Comparison of ENCODE assay signal across 8 mouse cellular contexts in the genomic region with DNA sequence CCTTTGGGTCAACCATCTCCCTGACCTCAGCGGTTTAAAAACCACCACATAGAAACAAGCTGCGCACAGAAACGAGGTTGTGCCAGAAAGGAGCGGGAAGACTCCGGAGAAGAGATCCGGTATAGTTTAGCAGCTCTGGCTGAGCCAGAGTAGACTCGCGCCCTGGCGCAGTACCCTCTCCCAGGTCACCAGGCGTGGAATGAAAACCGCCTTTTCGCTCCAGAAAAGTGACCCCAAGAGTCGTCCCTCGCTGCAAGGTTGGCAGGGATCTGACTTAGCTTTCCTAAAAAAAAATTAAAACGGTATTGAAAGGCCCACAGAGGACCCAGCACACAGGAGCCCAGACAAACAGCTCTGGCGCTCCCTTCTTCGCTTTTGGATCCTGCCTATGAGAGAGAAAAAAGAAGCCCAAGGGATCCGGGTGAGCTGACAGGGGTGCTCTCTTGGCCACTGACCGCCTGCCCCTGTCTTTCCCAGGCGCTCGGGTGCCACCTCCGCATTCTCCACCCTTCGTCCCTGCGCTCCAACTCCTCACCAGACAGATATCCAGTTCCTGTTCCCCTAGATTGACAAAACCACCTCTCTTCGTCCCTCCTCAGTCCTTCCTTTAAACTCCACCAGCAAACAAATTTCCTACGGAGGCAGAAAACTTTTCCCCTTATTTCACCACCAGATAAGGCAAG. TPM values are rescaled to one million over a fixed set of nuclear protein-coding genes. Genes with fewer than 3 reads are reported as not detected.
A peak's percentile ranks its signal among the peaks of the same experiment; 100 is the strongest.
DNase-seq lines count a peak whose midpoint lies in the region; ATAC-seq and TF ChIP-seq lines count a peak whose summit lies in the region.

No protein-coding gene starts in this region.

- no peak for ATAC-seq in heart, postnatal 0 days (ENCODE audit: insufficient read depth, low read depth)
- ATAC-seq in limb, embryonic 11.5 days (ENCODE audit: insufficient number of reproducible peaks, low FRiP score, low TSS enrichment, low read depth), result no peak
- peak; percentile 43; the same call in 1 of the 2 replicates for ATAC-seq in neural tube, embryonic 12.5 days (ENCODE audit: low FRiP score, low read depth)

- no peak for TF ChIP-seq EP300 in heart, postnatal 0 days (IDR thresholded peaks at IDR 0.05; ENCODE audit: low read depth)

- WGBS in heart, postnatal 0 days, result 4% methylated on average over 26 of the region's 26 CpGs
- WGBS in limb, embryonic 11.5 days, result 3% methylated on average over 26 of the region's 26 CpGs
- WGBS in neural tube, embryonic 12.5 days, result 2% methylated on average over 26 of the region's 26 CpGs

- peaks cover 10% of the 10 kb centered on the region for H3K4me1 ChIP-seq in heart, postnatal 0 days (ENCODE audit: control insufficient read depth, insufficient read depth)
- H3K4me1 ChIP-seq in limb, embryonic 11.5 days (ENCODE audit: control insufficient read depth, insufficient read depth, low read length), result peaks cover 5% of the 10 kb centered on the region; the same call in 1 of the 2 replicates
- H3K4me1 ChIP-seq in neural tube, embryonic 12.5 days, result peaks cover 14% of the 10 kb centered on the region; the same call in 1 of the 2 replicates

- DNase-seq in layer of hippocampus, postnatal 14 days (ENCODE audit: low spot score in 2 of 2), result peak; percentile 8 to 29
- DNase-seq in layer of hippocampus, adult 9-11 months, result no peak
- peak; percentile 23 for DNase-seq in embryo, embryonic 11 days
- no peak for DNase-seq in heart, postnatal 0 days (ENCODE audit: low spot score)
- DNase-seq in limb, embryonic 11.5 days (ENCODE audit: low spot score), result peak; percentile 40
- DNase-seq in thymus, adult 18-20 months, result no peak
- no peak for DNase-seq in thymus, postnatal 25 days

- no peaks in the 10 kb centered on the region for H3K9me3 ChIP-seq in heart, postnatal 0 days (replicated peaks; ENCODE audit: control insufficient read depth, low read length)
- H3K9me3 ChIP-seq in limb, embryonic 11.5 days (ENCODE audit: control insufficient read depth, low read length), result no peaks in the 10 kb centered on the region
- no peaks in the 10 kb centered on the region for H3K9me3 ChIP-seq in neural tube, embryonic 12.5 days

- no peak overlapping the region for H3K9ac ChIP-seq in heart, postnatal 0 days (replicated peaks; ENCODE audit: low read depth, low read length)
- H3K9ac ChIP-seq in limb, embryonic 11.5 days (ENCODE audit: low read length), result peak overlapping the region; percentile 12; the same call in 1 of the 2 replicates
- peak overlapping the region; percentile 58; the same call in 1 of the 2 replicates for H3K9ac ChIP-seq in neural tube, embryonic 12.5 days

- H3K4me3 ChIP-seq in heart, postnatal 0 days (ENCODE audit: low read depth, low read length), result peak overlapping the region; percentile 55
- peak overlapping the region; percentile 37 for H3K4me3 ChIP-seq in limb, embryonic 11.5 days (ENCODE audit: low read depth, low read length)
- peak overlapping the region; percentile 59 for H3K4me3 ChIP-seq in neural tube, embryonic 12.5 days

- H3K36me3 ChIP-seq in heart, postnatal 0 days (replicated peaks; ENCODE audit: control insufficient read depth, insufficient read depth, low read length), result no peaks in the 10 kb centered on the region
- no peaks in the 10 kb centered on the region for H3K36me3 ChIP-seq in limb, embryonic 11.5 days (ENCODE audit: control insufficient read depth, insufficient read depth, low read length)
- no peaks in the 10 kb centered on the region for H3K36me3 ChIP-seq in neural tube, embryonic 12.5 days

- H3K27ac ChIP-seq in heart, postnatal 0 days (ENCODE audit: low read depth), result no peak overlapping the region
- no peak overlapping the region for H3K27ac ChIP-seq in limb, embryonic 11.5 days (replicated peaks; ENCODE audit: low read depth, low read length)
- no peak overlapping the region for H3K27ac ChIP-seq in neural tube, embryonic 12.5 days

- H3K4me2 ChIP-seq in heart, postnatal 0 days (ENCODE audit: low read depth, low read length), result peak overlapping the region; percentile 94
- H3K4me2 ChIP-seq in limb, embryonic 11.5 days (ENCODE audit: low read depth, severe bottlenecking), result peak overlapping the region; percentile 88
- peak overlapping the region; percentile 95 for H3K4me2 ChIP-seq in neural tube, embryonic 12.5 days (replicated peaks)

- H3K27me3 ChIP-seq in heart, postnatal 0 days (ENCODE audit: control insufficient read depth, insufficient read depth, low read length), result peaks cover 42% of the 10 kb centered on the region
- peaks cover 34% of the 10 kb centered on the region for H3K27me3 ChIP-seq in limb, embryonic 11.5 days (ENCODE audit: control insufficient read depth, insufficient read depth, low read length)
- peaks cover 33% of the 10 kb centered on the region for H3K27me3 ChIP-seq in neural tube, embryonic 12.5 days (replicated peaks)

- TF ChIP-seq CTCF in heart, postnatal 0 days (IDR thresholded peaks at IDR 0.05; ENCODE audit: low read depth), result no peak

RNA-seq across cellular contexts. Expression of a gene that starts 1.0 kb away (rescaled TPM):
- total RNA-seq in layer of hippocampus, postnatal 14 days (2021), result 10 to 100 TPM; 47.7 to 53.6 TPM
- total RNA-seq in heart, postnatal 0 days (2014; rRNA removed; ENCODE audit: low replicate concordance), result 0.31 and 0.46 TPM in 2 replicates
- 0.10 and 0.26 TPM in 2 replicates for polyA plus RNA-seq in heart, postnatal 0 days (2015; fragmentation: Nextera tagmentation; extraction: Ambion mirVana)
- polyA plus RNA-seq in limb, embryonic 11.5 days (2014; fragmentation: Nextera tagmentation; extraction: Ambion mirVana), result 0.13 and 0.28 TPM in 2 replicates
- polyA plus RNA-seq in neural tube, embryonic 12.5 days (2016; fragmentation: Nextera tagmentation; extraction: Ambion mirVana), result 2.8 and 2.9 TPM in 2 replicates

Comparison
In these comparisons a context has a peak if more than half of its experiments do, and no peak if none do; other contexts are left out.
1. DNase-seq: peak in layer of hippocampus, postnatal 14 days (2 of 2), embryo, embryonic 11 days (single experiment) and limb, embryonic 11.5 days (single experiment); none in layer of hippocampus, adult 9-11 months (single experiment), heart, postnatal 0 days (single experiment), thymus, adult 18-20 months (0 of 2) and thymus, postnatal 25 days (single experiment).
2. Peak in every context shown above with its lines, with median percentiles within 50 percentile points of each other: H3K4me2 ChIP-seq and H3K4me3 ChIP-seq.